Mouse (Mus musculus) MEL (cell line): ENCODE results near the gene Camk2b. TPM values are rescaled to one million over a fixed set of nuclear protein-coding genes. Genes with fewer than 3 reads are reported as not detected.

Source experiments
- DNase-seq: peaks from one replicate; pipeline ENCODE4 v3.0.0; 2011; ENCODE audit warnings: low read depth, low spot score
- H3K27ac ChIP-seq: 2 replicates; pipeline ENCODE4 v1.5.1; 2012; ENCODE audit warnings: low read depth, mild to moderate bottlenecking, control low read depth, low read length, moderate library complexity; ENCODE audit not compliant: control insufficient read depth
- H3K27me3 ChIP-seq, 2 experiments: fragments of 150-350 bp in 1 of 2; sonication (generic) in 1 of 2; 2 replicates each; pipeline ENCODE4 v1.6.1; 2012; ENCODE audit warnings: low read length in 2 of 2, mild to moderate bottlenecking in 2 of 2, improper control_type of control experiment in 1 of 2, moderate library complexity in 1 of 2; ENCODE audit not compliant: insufficient read depth in 2 of 2, control insufficient read depth in 1 of 2
- H3K36me3 ChIP-seq, 2 experiments: 2 replicates each; pipeline ENCODE4 v1.6.1; 2012 to 2014; ENCODE audit warnings: low read length in 2 of 2, improper control_type of control experiment in 1 of 2, inconsistent platforms in 1 of 2, mild to moderate bottlenecking in 1 of 2; ENCODE audit not compliant: insufficient read depth in 2 of 2, control insufficient read depth in 1 of 2
- H3K4me1 ChIP-seq, 2 experiments: fragments of 150-350 bp in 1 of 2; sonication (generic) in 1 of 2; 2 replicates each; pipeline ENCODE4 v1.6.1; 2012; ENCODE audit warnings: low read length in 2 of 2, improper control_type of control experiment in 1 of 2, mild to moderate bottlenecking in 1 of 2; ENCODE audit not compliant: insufficient read depth in 2 of 2, control insufficient read depth in 1 of 2
- H3K4me3 ChIP-seq, 2 experiments: fragments of 150-350 bp in 1 of 2; sonication (generic) in 1 of 2; 2 replicates each; pipeline ENCODE4 v1.5.1; 2012; ENCODE audit warnings: low read depth in 2 of 2, low read length in 2 of 2, mild to moderate bottlenecking in 2 of 2, moderate library complexity in 2 of 2, control low read depth in 1 of 2, improper control_type of control experiment in 1 of 2; ENCODE audit not compliant: control insufficient read depth in 1 of 2, insufficient read depth in 1 of 2
- H3K79me2 ChIP-seq: 2 replicates; pipeline ENCODE4 v1.6.1; 2012; ENCODE audit warnings: mild to moderate bottlenecking, low read length, moderate library complexity; ENCODE audit not compliant: control insufficient read depth, poor library complexity, insufficient read depth
- H3K9ac ChIP-seq: 2 replicates; pipeline ENCODE4 v1.6.1; 2012; ENCODE audit warnings: low read depth, mild to moderate bottlenecking, control low read depth, low read length, moderate library complexity; ENCODE audit not compliant: control insufficient read depth, poor library complexity, severe bottlenecking
- H3K9me3 ChIP-seq: fragments of 150-350 bp; sonication (generic); replicated peaks from 2 replicates; pipeline ENCODE4 v1.6.1; 2012; ENCODE audit warnings: mild to moderate bottlenecking, low read length, improper control_type of control experiment, moderate library complexity; ENCODE audit not compliant: insufficient read depth
- CHD1 ChIP-seq: IDR thresholded peaks from 2 replicates; pipeline ENCODE4 v1.6.1; 2012; ENCODE audit warnings: low read depth, mild to moderate bottlenecking, inconsistent platforms, low read length, improper control_type of control experiment
- CHD2 ChIP-seq: IDR thresholded peaks from 2 replicates; pipeline ENCODE4 v1.6.1; 2011; ENCODE audit warnings: low read length, improper control_type of control experiment
- CTCF ChIP-seq, 3 experiments: IDR thresholded peaks in 2 of 3; conservative IDR thresholded peaks in 1 of 3; 2 replicates each; pipeline ENCODE4 v1.5.1; 2011 to 2012; ENCODE audit warnings: low read length in 3 of 3, low read depth in 2 of 3, mild to moderate bottlenecking in 2 of 3, improper control_type of control experiment in 1 of 3, inconsistent platforms in 1 of 3, mixed read lengths in 1 of 3, moderate library complexity in 1 of 3; ENCODE audit not compliant: control insufficient read depth in 1 of 3, insufficient read depth in 1 of 3, poor library complexity in 1 of 3, severe bottlenecking in 1 of 3
- E2F4 ChIP-seq: IDR thresholded peaks from 2 replicates; pipeline ENCODE4 v1.6.1; 2011; ENCODE audit warnings: low read depth, low read length, improper control_type of control experiment, borderline replicate concordance
- ELF1 ChIP-seq: IDR thresholded peaks from 2 replicates; pipeline ENCODE4 v1.6.1; 2014; ENCODE audit warnings: low read depth, mild to moderate bottlenecking, inconsistent platforms, low read length, improper control_type of control experiment, moderate library complexity
- EP300 ChIP-seq, 2 experiments: IDR thresholded peaks; 2 replicates each; pipeline ENCODE4 v1.6.1; 2011; ENCODE audit warnings: improper control_type of control experiment in 2 of 2, low read length in 2 of 2, low read depth in 1 of 2, mild to moderate bottlenecking in 1 of 2
- ETS1 ChIP-seq: IDR thresholded peaks from 2 replicates; pipeline ENCODE4 v1.6.1; 2012; ENCODE audit warnings: low read depth, mild to moderate bottlenecking, inconsistent platforms, low read length, improper control_type of control experiment, moderate library complexity
- GABPA ChIP-seq: IDR thresholded peaks from 2 replicates; pipeline ENCODE4 v1.6.1; 2012; ENCODE audit warnings: low read depth, mild to moderate bottlenecking, inconsistent platforms, low read length, improper control_type of control experiment, moderate library complexity
- KAT2A ChIP-seq: conservative IDR thresholded peaks from 2 replicates; pipeline ENCODE4 v1.6.1; 2012; ENCODE audit warnings: low read depth, low read length, improper control_type of control experiment, inconsistent platforms
- MAFK ChIP-seq: IDR thresholded peaks from 2 replicates; pipeline ENCODE4 v1.6.1; 2011; ENCODE audit warnings: low read depth, mild to moderate bottlenecking, low read length, improper control_type of control experiment, borderline replicate concordance
- MEF2A ChIP-seq: IDR thresholded peaks from 2 replicates; pipeline ENCODE4 v1.6.1; 2014; ENCODE audit warnings: low read depth, mild to moderate bottlenecking, inconsistent platforms, low read length, improper control_type of control experiment; ENCODE audit not compliant: poor library complexity, insufficient replicate concordance, severe bottlenecking; ENCODE audit errors: extremely low read depth
- MYB ChIP-seq: IDR thresholded peaks from 2 replicates; pipeline ENCODE4 v1.6.1; 2011; ENCODE audit warnings: mild to moderate bottlenecking, low read depth, low read length, improper control_type of control experiment
- NELFE ChIP-seq: IDR thresholded peaks from 2 replicates; pipeline ENCODE4 v1.6.1; 2011; ENCODE audit warnings: low read depth, low read length, improper control_type of control experiment
- NRF1 ChIP-seq: IDR thresholded peaks from 2 replicates; pipeline ENCODE4 v1.6.1; 2014; ENCODE audit warnings: low read depth, mild to moderate bottlenecking, inconsistent platforms, low read length, improper control_type of control experiment, moderate library complexity; ENCODE audit not compliant: poor library complexity, insufficient read depth, severe bottlenecking
- POLR2A ChIP-seq, 2 experiments: IDR thresholded peaks; 2 replicates each; pipeline ENCODE4 v1.6.1; 2011 to 2012; ENCODE audit warnings: low read length in 2 of 2, mild to moderate bottlenecking in 2 of 2, control low read depth in 1 of 2, improper control_type of control experiment in 1 of 2, low read depth in 1 of 2, moderate library complexity in 1 of 2; ENCODE audit not compliant: control insufficient read depth in 1 of 2, insufficient read depth in 1 of 2, poor library complexity in 1 of 2
- POLR2AphosphoS2 ChIP-seq: IDR thresholded peaks from 2 replicates; pipeline ENCODE4 v1.6.1; 2011; ENCODE audit warnings: low read length, improper control_type of control experiment
- RAD21 ChIP-seq: IDR thresholded peaks from 2 replicates; pipeline ENCODE4 v1.6.1; 2011; ENCODE audit warnings: mild to moderate bottlenecking, low read depth, low read length, improper control_type of control experiment
- SMC3 ChIP-seq: IDR thresholded peaks from 2 replicates; pipeline ENCODE4 v1.6.1; 2011; ENCODE audit warnings: low read depth, low read length, improper control_type of control experiment
- TBP ChIP-seq: IDR thresholded peaks from 2 replicates; pipeline ENCODE4 v1.8.0; 2011; ENCODE audit warnings: low read depth, low read length, improper control_type of control experiment
- TCF12 ChIP-seq: IDR thresholded peaks from 2 replicates; pipeline ENCODE4 v1.6.1; 2014; ENCODE audit warnings: low read depth, mild to moderate bottlenecking, inconsistent platforms, low read length, improper control_type of control experiment, moderate library complexity
- UBTF ChIP-seq: IDR thresholded peaks from 2 replicates; pipeline ENCODE4 v1.6.1; 2012; ENCODE audit warnings: low read depth, mild to moderate bottlenecking, inconsistent platforms, low read length, improper control_type of control experiment, moderate library complexity, borderline replicate concordance; ENCODE audit not compliant: insufficient read depth
- USF1 ChIP-seq: IDR thresholded peaks from 2 replicates; pipeline ENCODE4 v1.6.1; 2014; ENCODE audit warnings: low read depth, mild to moderate bottlenecking, inconsistent platforms, low read length, improper control_type of control experiment, moderate library complexity
- USF2 ChIP-seq, 2 experiments: IDR thresholded peaks; 2 replicates each; pipeline ENCODE4 v1.6.1; 2011 to 2012; ENCODE audit warnings: improper control_type of control experiment in 2 of 2, low read length in 2 of 2, borderline replicate concordance in 1 of 2, inconsistent platforms in 1 of 2, low read depth in 1 of 2, mild to moderate bottlenecking in 1 of 2; ENCODE audit not compliant: insufficient read depth in 1 of 2
- ZC3H11A ChIP-seq: IDR thresholded peaks from 2 replicates; pipeline ENCODE4 v1.6.1; 2012; ENCODE audit warnings: low read depth, mild to moderate bottlenecking, inconsistent platforms, low read length, improper control_type of control experiment
- ZKSCAN1 ChIP-seq: IDR thresholded peaks from 2 replicates; pipeline ENCODE4 v1.6.1; 2012; ENCODE audit warnings: low read depth, mild to moderate bottlenecking, inconsistent platforms, low read length, improper control_type of control experiment, moderate library complexity
- ZMIZ1 ChIP-seq: IDR thresholded peaks from 2 replicates; pipeline ENCODE4 v1.6.1; 2012; ENCODE audit warnings: low read depth, mild to moderate bottlenecking, inconsistent platforms, low read length, improper control_type of control experiment, moderate library complexity
- ZNF384 ChIP-seq: IDR thresholded peaks from 2 replicates; pipeline ENCODE4 v1.6.1; 2012; ENCODE audit warnings: low read depth, mild to moderate bottlenecking, inconsistent platforms, low read length, improper control_type of control experiment
- polyA plus RNA-seq, 2 experiments: library from polyadenylated mRNA; stranded (reverse) in 1 of 2; unstranded in 1 of 2; fragments of >175 nt in 1 of 2; fragments of >200 nt in 1 of 2; gene quantifications; 2 replicates each; pipeline versions ENCODE4 v1.2.1 to v1.2.4; 2012; ENCODE audit warnings: low replicate concordance in 2 of 2, low read depth in 1 of 2; ENCODE audit not compliant: insufficient read length in 2 of 2, insufficient read depth in 1 of 2, missing spikeins in 1 of 2
- total RNA-seq: library from RNA; depleted of rRNA; stranded (reverse); fragments of 300-350 nt; gene quantifications from 2 replicates; pipeline ENCODE4 v1.2.3, GENCODE M21; 2012

The Camk2b gene
- total and polyA plus RNA-seq, 3 experiments = 0.04 TPM; not detected in 1

- Histone ChIP-seq H3K27me3 (no peaks in the 10 kb centered on the region), H3K9me3 (no peaks in the 10 kb centered on the region), H3K36me3 (no peaks in the 10 kb centered on the region), H3K4me1 (no peaks in the 10 kb centered on the region), H3K79me2 (no peaks in the 10 kb centered on the region)
- no peak for DNase-seq
- TF ChIP-seq KAT2A (no peak), CHD1 (no peak), CTCF (IDR thresholded peaks at IDR 0.05 in 2 of 3, conservative IDR thresholded peaks at IDR 0.05 in 1 of 3; ENCODE audit: control insufficient read depth in 1 of 3, insufficient read depth in 1 of 3, low read depth in 2 of 3, low read length in 3 of 3, poor library complexity in 1 of 3, severe bottlenecking in 1 of 3) (no peak), TBP (no peak), ETS1 (no peak)
- TF ChIP-seq, all 39 proteins: peak for 0
- no peak overlapping the region for H3K4me3 ChIP-seq
- no peak overlapping the region for H3K27ac ChIP-seq
- H3K9ac ChIP-seq = no peak overlapping the region
Observed at GRCm38 (mm10) chr11:5994212-5994611, 72.0 kb downstream of the Camk2b start.

DNA sequence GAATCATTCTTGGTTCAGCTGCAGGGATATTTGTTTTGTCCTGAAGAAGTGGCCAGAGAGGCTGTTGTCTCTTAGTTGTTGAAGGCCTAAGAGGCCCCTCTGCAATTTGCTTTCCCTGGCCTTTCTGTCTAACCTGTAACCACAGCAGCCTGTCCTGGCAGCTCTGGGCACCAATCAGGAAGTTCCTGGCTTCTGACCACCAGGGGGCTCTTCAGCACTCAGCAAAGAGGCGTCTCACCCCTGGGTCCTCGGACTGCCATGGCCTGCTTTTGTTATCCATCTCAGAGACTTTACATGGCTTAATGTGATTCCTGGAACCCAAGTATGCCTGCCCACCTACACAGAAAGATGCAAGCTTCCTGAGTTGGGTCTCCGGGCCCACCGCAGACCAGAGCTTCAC is 75.3 kb downstream of the Camk2b start:
- DNase-seq = peak; percentile 81

GRCm38 (mm10) chr11:5989954-5990593 is 76.1 kb downstream of the Camk2b start:
- no peaks in the 10 kb centered on the region for H3K9me3 ChIP-seq
- H3K4me3 ChIP-seq = no peak overlapping the region
- no peaks in the 10 kb centered on the region; a peak in 1 of 4 replicates for H3K27me3 ChIP-seq
- no peak overlapping the region for H3K27ac ChIP-seq
- DNase-seq = no peak
- no peak overlapping the region for H3K9ac ChIP-seq
- no peaks in the 10 kb centered on the region for H3K79me2 ChIP-seq
- no peaks in the 10 kb centered on the region for H3K36me3 ChIP-seq
- TF ChIP-seq NELFE = no peak
- no peak for TF ChIP-seq NRF1
- no peak for TF ChIP-seq MEF2A
- no peak for TF ChIP-seq GABPA
- TF ChIP-seq CTCF (IDR thresholded peaks at IDR 0.05 in 2 of 3, conservative IDR thresholded peaks at IDR 0.05 in 1 of 3; ENCODE audit: control insufficient read depth in 1 of 3, insufficient read depth in 1 of 3, low read depth in 2 of 3, low read length in 3 of 3, poor library complexity in 1 of 3, severe bottlenecking in 1 of 3) = no peak
- no peak for TF ChIP-seq MYB
- TF ChIP-seq ZC3H11A = no peak
- no peak for TF ChIP-seq UBTF
- no peak for TF ChIP-seq MAFK
- no peak for TF ChIP-seq ZKSCAN1
- no peak for TF ChIP-seq USF1
- no peak for TF ChIP-seq ZNF384
- H3K4me1 ChIP-seq = no peaks in the 10 kb centered on the region

More for the DNA sequence above, 75.3 kb downstream of the Camk2b start:
- TF ChIP-seq TBP = no peak
- no peak for TF ChIP-seq POLR2A (IDR thresholded peaks at IDR 0.05; ENCODE audit: control insufficient read depth in 1 of 2, insufficient read depth in 1 of 2, low read depth in 1 of 2, low read length in 2 of 2, poor library complexity in 1 of 2)
- TF ChIP-seq E2F4 = no peak
- TF ChIP-seq ZNF384 = no peak
- TF ChIP-seq MEF2A = no peak
- TF ChIP-seq MAFK = no peak
- no peak for TF ChIP-seq ZMIZ1
- TF ChIP-seq SMC3 = peak; percentile 91
- no peak for TF ChIP-seq POLR2AphosphoS2
- peak; percentile 75 for TF ChIP-seq ZC3H11A
- TF ChIP-seq RAD21 = peak; percentile 75
- TF ChIP-seq ELF1 = peak; percentile 84
- TF ChIP-seq TCF12 = no peak
- TF ChIP-seq EP300 (IDR thresholded peaks at IDR 0.05; ENCODE audit: low read depth in 1 of 2, low read length in 2 of 2) = no peak
- no peak for TF ChIP-seq GABPA
- no peak for TF ChIP-seq CHD2
- peak; percentile 67 to 92 (median 91) for TF ChIP-seq CTCF (IDR thresholded peaks at IDR 0.05 in 2 of 3, conservative IDR thresholded peaks at IDR 0.05 in 1 of 3; ENCODE audit: control insufficient read depth in 1 of 3, insufficient read depth in 1 of 3, low read depth in 2 of 3, low read length in 3 of 3, poor library complexity in 1 of 3, severe bottlenecking in 1 of 3)
- no peak for TF ChIP-seq MYB
- no peak for TF ChIP-seq NELFE
- no peak for TF ChIP-seq USF2 (IDR thresholded peaks at IDR 0.05; ENCODE audit: borderline replicate concordance in 1 of 2, insufficient read depth in 1 of 2, low read depth in 1 of 2, low read length in 2 of 2)
- no peak overlapping the region for H3K27ac ChIP-seq
- no peaks in the 10 kb centered on the region for H3K79me2 ChIP-seq
- no peaks in the 10 kb centered on the region for H3K4me1 ChIP-seq
- no peaks in the 10 kb centered on the region for H3K36me3 ChIP-seq
- no peaks in the 10 kb centered on the region; a peak in 1 of 4 replicates for H3K27me3 ChIP-seq
- 0 out of 2 replicates have a peak overlapping the region, but pooled peaks have one; percentile 3 for H3K9ac ChIP-seq
- H3K9me3 ChIP-seq = no peaks in the 10 kb centered on the region
- H3K4me3 ChIP-seq = no peak overlapping the region
